Mouse (Mus musculus) bone marrow, adult 2 months (tissue): ENCODE results near the gene Elavl4.

ENCODE experiments used
- CTCF ChIP-seq: fragments of 200-500 bp; IDR thresholded peaks from 2 replicates; pipeline ENCODE4 v1.5.1; 2011; ENCODE audit warnings: low read length, control low read depth; ENCODE audit not compliant: control insufficient read depth, insufficient read depth
- POLR2A ChIP-seq: fragments of 200-500 bp; IDR thresholded peaks from 2 replicates; pipeline ENCODE4 v1.6.1; 2011; ENCODE audit warnings: low read depth, mild to moderate bottlenecking, control low read depth, low read length, borderline replicate concordance; ENCODE audit not compliant: control insufficient read depth

DNA sequence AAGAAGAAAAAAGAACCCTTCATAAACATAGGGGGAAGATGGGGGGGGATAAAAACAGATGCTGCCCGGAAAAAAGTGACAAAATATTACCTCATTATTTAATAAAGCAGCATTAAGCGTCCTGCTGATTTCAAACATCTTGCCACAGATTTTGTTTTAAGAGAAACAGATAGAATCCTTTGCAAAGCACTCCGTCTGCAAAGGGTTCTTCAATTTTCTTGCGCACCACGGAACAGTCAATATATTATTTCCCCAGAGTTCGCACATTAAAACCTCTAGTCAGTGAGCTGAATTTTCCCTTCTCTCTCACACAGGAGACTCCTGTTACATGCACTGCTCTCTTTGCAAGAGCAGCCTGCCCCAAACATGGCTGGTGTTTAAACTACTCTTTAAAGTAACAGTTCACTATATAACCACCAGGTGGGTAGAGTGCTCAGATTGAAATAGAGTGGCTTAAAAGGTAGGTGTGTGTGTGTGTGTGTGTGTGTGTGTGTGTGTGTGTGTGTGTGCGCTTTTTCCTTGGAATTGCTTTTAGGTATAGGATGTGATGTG lies 61.1 kb downstream of the Elavl4 start:
- no peak for TF ChIP-seq POLR2A
- TF ChIP-seq CTCF = no peak
